Mouse (Mus musculus): ENCODE data around the gene Eepd1. TPM values are rescaled to one million over a fixed set of nuclear protein-coding genes. Genes with fewer than 3 reads are reported as not detected.

Gene Eepd1
- polyA plus RNA-seq, 1 experiment from 2014 or later, result 9.2 TPM

- no peaks in the 10 kb centered on the region for H3K4me1 ChIP-seq (replicated peaks; ENCODE audit: control insufficient read depth, insufficient read depth, low read length)
- DNase-seq (ENCODE audit: low spot score), result no peak
- WGBS, result 90% methylated on average over 3 of the region's 3 CpGs
- H3K27me3 ChIP-seq (ENCODE audit: control insufficient read depth, insufficient read depth, low read length), result no peaks in the 10 kb centered on the region
- no peaks in the 10 kb centered on the region for H3K9me3 ChIP-seq (ENCODE audit: control insufficient read depth, low read length)
- H3K4me3 ChIP-seq (ENCODE audit: low read depth, low read length), result no peak overlapping the region
- H3K36me3 ChIP-seq (ENCODE audit: control insufficient read depth, insufficient read depth, low read length), result no peaks in the 10 kb centered on the region
- H3K27ac ChIP-seq (ENCODE audit: low read depth, low read length), result no peak overlapping the region
- no peak for ATAC-seq (replicated peaks; ENCODE audit: low FRiP score)
- no peak overlapping the region for H3K9ac ChIP-seq (ENCODE audit: low read length)
- no peak overlapping the region for H3K4me2 ChIP-seq (ENCODE audit: low read depth, low read length, severe bottlenecking)
These were observed 32.2 kb downstream of the Eepd1 start for GRCm38 (mm10) chr9:25513556-25513955.

- H3K4me1 ChIP-seq (replicated peaks; ENCODE audit: control insufficient read depth, insufficient read depth, low read length), result no peaks in the 10 kb centered on the region
- H3K4me2 ChIP-seq (ENCODE audit: low read depth, low read length, severe bottlenecking), result no peak overlapping the region
- H3K4me3 ChIP-seq (ENCODE audit: low read depth, low read length), result no peak overlapping the region
- ATAC-seq (replicated peaks; ENCODE audit: low FRiP score) (no peak), DNase-seq (ENCODE audit: low spot score) (no peak)
- no peaks in the 10 kb centered on the region for H3K36me3 ChIP-seq (ENCODE audit: control insufficient read depth, insufficient read depth, low read length)
- no peak overlapping the region for H3K27ac ChIP-seq (ENCODE audit: low read depth, low read length)
- WGBS, result 88% methylated on average over 7 of the region's 7 CpGs
- H3K9ac ChIP-seq (ENCODE audit: low read length), result no peak overlapping the region
- H3K27me3 ChIP-seq (ENCODE audit: control insufficient read depth, insufficient read depth, low read length), result no peaks in the 10 kb centered on the region
- H3K9me3 ChIP-seq (ENCODE audit: control insufficient read depth, low read length), result no peaks in the 10 kb centered on the region
These were observed 35.3 kb downstream of the Eepd1 start for GRCm38 (mm10) chr9:25516640-25517039.

GRCm38 (mm10) chr9:25517982-25518381 lies 36.6 kb downstream of the Eepd1 start:
- Histone ChIP-seq H3K4me3 (ENCODE audit: low read depth, low read length) (no peak overlapping the region), H3K27me3 (ENCODE audit: control insufficient read depth, insufficient read depth, low read length) (no peaks in the 10 kb centered on the region), H3K27ac (ENCODE audit: low read depth, low read length) (no peak overlapping the region), H3K9ac (ENCODE audit: low read length) (no peak overlapping the region), H3K4me2 (ENCODE audit: low read depth, low read length, severe bottlenecking) (no peak overlapping the region), H3K36me3 (ENCODE audit: control insufficient read depth, insufficient read depth, low read length) (no peaks in the 10 kb centered on the region), H3K9me3 (ENCODE audit: control insufficient read depth, low read length) (no peaks in the 10 kb centered on the region), H3K4me1 (replicated peaks; ENCODE audit: control insufficient read depth, insufficient read depth, low read length) (no peaks in the 10 kb centered on the region)
- 71% methylated on average over 4 of the region's 4 CpGs for WGBS
- no peak for DNase-seq (ENCODE audit: low spot score)
- ATAC-seq (replicated peaks; ENCODE audit: low FRiP score), result no peak

GRCm38 (mm10) chr9:25519193-25519592 lies 37.8 kb downstream of the Eepd1 start:
- Histone ChIP-seq H3K4me1 (replicated peaks; ENCODE audit: control insufficient read depth, insufficient read depth, low read length) (no peaks in the 10 kb centered on the region), H3K9me3 (ENCODE audit: control insufficient read depth, low read length) (no peaks in the 10 kb centered on the region), H3K27ac (ENCODE audit: low read depth, low read length) (no peak overlapping the region), H3K4me2 (ENCODE audit: low read depth, low read length, severe bottlenecking) (no peak overlapping the region), H3K9ac (ENCODE audit: low read length) (no peak overlapping the region), H3K27me3 (ENCODE audit: control insufficient read depth, insufficient read depth, low read length) (no peaks in the 10 kb centered on the region), H3K4me3 (ENCODE audit: low read depth, low read length) (no peak overlapping the region), H3K36me3 (ENCODE audit: control insufficient read depth, insufficient read depth, low read length) (no peaks in the 10 kb centered on the region)
- no peak for ATAC-seq (replicated peaks; ENCODE audit: low FRiP score)
- no peak for DNase-seq (ENCODE audit: low spot score)
- WGBS, result 67% methylated on average over 6 of the region's 6 CpGs

- DNase-seq (ENCODE audit: low spot score), result no peak
- no peak for ATAC-seq (replicated peaks; ENCODE audit: low FRiP score)
- 92% methylated on average over 7 of the region's 7 CpGs for whole genome bisulfite sequencing
- H3K9me3 ChIP-seq (ENCODE audit: control insufficient read depth, low read length), result no peaks in the 10 kb centered on the region
- H3K4me1 ChIP-seq (replicated peaks; ENCODE audit: control insufficient read depth, insufficient read depth, low read length), result no peaks in the 10 kb centered on the region
- no peak overlapping the region for H3K27ac ChIP-seq (ENCODE audit: low read depth, low read length)
- H3K9ac ChIP-seq (ENCODE audit: low read length), result no peak overlapping the region
- H3K4me2 ChIP-seq (ENCODE audit: low read depth, low read length, severe bottlenecking), result no peak overlapping the region
- H3K4me3 ChIP-seq (ENCODE audit: low read depth, low read length), result no peak overlapping the region
- H3K27me3 ChIP-seq (ENCODE audit: control insufficient read depth, insufficient read depth, low read length), result no peaks in the 10 kb centered on the region
- H3K36me3 ChIP-seq (ENCODE audit: control insufficient read depth, insufficient read depth, low read length), result no peaks in the 10 kb centered on the region
These were observed 39.5 kb downstream of the Eepd1 start for GRCm38 (mm10) chr9:25520826-25521225.

GRCm38 (mm10) chr9:25521825-25522224 lies 40.5 kb downstream of the Eepd1 start:
- H3K9ac ChIP-seq (ENCODE audit: low read length), result no peak overlapping the region
- DNase-seq (ENCODE audit: low spot score), result no peak

GRCm38 (mm10) chr9:25526516-25526915 lies 45.2 kb downstream of the Eepd1 start:
- WGBS, result 44% methylated on average over 1 of the region's 1 CpGs
- H3K27me3 ChIP-seq (ENCODE audit: control insufficient read depth, insufficient read depth, low read length), result no peaks in the 10 kb centered on the region
- H3K9me3 ChIP-seq (ENCODE audit: control insufficient read depth, low read length), result no peaks in the 10 kb centered on the region
- H3K4me1 ChIP-seq (replicated peaks; ENCODE audit: control insufficient read depth, insufficient read depth, low read length), result no peaks in the 10 kb centered on the region
- no peak overlapping the region for H3K27ac ChIP-seq (ENCODE audit: low read depth, low read length)
- no peak overlapping the region for H3K4me2 ChIP-seq (ENCODE audit: low read depth, low read length, severe bottlenecking)
- H3K9ac ChIP-seq (ENCODE audit: low read length), result no peak overlapping the region
- H3K4me3 ChIP-seq (ENCODE audit: low read depth, low read length), result no peak overlapping the region
- ATAC-seq (replicated peaks; ENCODE audit: low FRiP score), result no peak
- no peaks in the 10 kb centered on the region for H3K36me3 ChIP-seq (ENCODE audit: control insufficient read depth, insufficient read depth, low read length)
- DNase-seq (ENCODE audit: low spot score), result no peak

More at GRCm38 (mm10) chr9:25521825-25522224, 40.5 kb downstream of the Eepd1 start:
- no peak for ATAC-seq (replicated peaks; ENCODE audit: low FRiP score)
- no peaks in the 10 kb centered on the region for H3K27me3 ChIP-seq (ENCODE audit: control insufficient read depth, insufficient read depth, low read length)
- no peaks in the 10 kb centered on the region for H3K9me3 ChIP-seq (ENCODE audit: control insufficient read depth, low read length)
- 85% methylated on average over 2 of the region's 2 CpGs for WGBS
- H3K27ac ChIP-seq (ENCODE audit: low read depth, low read length), result no peak overlapping the region
- H3K4me2 ChIP-seq (ENCODE audit: low read depth, low read length, severe bottlenecking), result no peak overlapping the region
- no peaks in the 10 kb centered on the region for H3K4me1 ChIP-seq (replicated peaks; ENCODE audit: control insufficient read depth, insufficient read depth, low read length)
- H3K4me3 ChIP-seq (ENCODE audit: low read depth, low read length), result no peak overlapping the region
- H3K36me3 ChIP-seq (ENCODE audit: control insufficient read depth, insufficient read depth, low read length), result no peaks in the 10 kb centered on the region

- Histone ChIP-seq H3K9me3 (ENCODE audit: control insufficient read depth, low read length) (no peaks in the 10 kb centered on the region), H3K27me3 (ENCODE audit: control insufficient read depth, insufficient read depth, low read length) (no peaks in the 10 kb centered on the region), H3K4me2 (ENCODE audit: low read depth, low read length, severe bottlenecking) (no peak overlapping the region), H3K4me1 (replicated peaks; ENCODE audit: control insufficient read depth, insufficient read depth, low read length) (0 out of 2 replicates have a peak, but pooled peaks cover under 1% of the 10 kb centered on the region), H3K9ac (ENCODE audit: low read length) (no peak overlapping the region), H3K4me3 (ENCODE audit: low read depth, low read length) (no peak overlapping the region), H3K36me3 (ENCODE audit: control insufficient read depth, insufficient read depth, low read length) (no peaks in the 10 kb centered on the region), H3K27ac (ENCODE audit: low read depth, low read length) (no peak overlapping the region)
- no peak for DNase-seq (ENCODE audit: low spot score)
- no peak for ATAC-seq (replicated peaks; ENCODE audit: low FRiP score)
These were observed 45.6 kb downstream of the Eepd1 start for GRCm38 (mm10) chr9:25526927-25527337.

GRCm38 (mm10) chr9:25527359-25528038 lies 46.2 kb downstream of the Eepd1 start:
- H3K27ac ChIP-seq (ENCODE audit: low read depth, low read length), result no peak overlapping the region
- DNase-seq (ENCODE audit: low spot score), result no peak
- H3K4me1 ChIP-seq (replicated peaks; ENCODE audit: control insufficient read depth, insufficient read depth, low read length), result 0 out of 2 replicates have a peak, but pooled peaks cover 2% of the 10 kb centered on the region
- no peak overlapping the region for H3K4me2 ChIP-seq (ENCODE audit: low read depth, low read length, severe bottlenecking)
- H3K9ac ChIP-seq (ENCODE audit: low read length), result no peak overlapping the region
- H3K9me3 ChIP-seq (ENCODE audit: control insufficient read depth, low read length), result no peaks in the 10 kb centered on the region
- 72% methylated on average over 7 of the region's 7 CpGs for WGBS
- no peaks in the 10 kb centered on the region for H3K36me3 ChIP-seq (ENCODE audit: control insufficient read depth, insufficient read depth, low read length)
- H3K4me3 ChIP-seq (ENCODE audit: low read depth, low read length), result no peak overlapping the region
- no peak for ATAC-seq (replicated peaks; ENCODE audit: low FRiP score)
- no peaks in the 10 kb centered on the region for H3K27me3 ChIP-seq (ENCODE audit: control insufficient read depth, insufficient read depth, low read length)
